Mouse (Mus musculus) hindbrain, postnatal 0 days (tissue): ENCODE measurements around the gene Ins2. TPM values are rescaled to one million over a fixed set of nuclear protein-coding genes. Genes with fewer than 3 reads are reported as not detected.

ENCODE experiments used
- ATAC-seq: fragments of 200-750 bp; cut with Nextera tagmentation; 2 replicates; pipeline ENCODE4 v1.8.0; 2017; ENCODE audit warnings: mild to moderate bottlenecking, moderate TSS enrichment, moderate library complexity
- DNase-seq: peaks from one replicate; pipeline ENCODE4 v3.0.0-alpha.2; 2015; ENCODE audit warnings: low spot score
- H3K27ac ChIP-seq: fragments of 300-500 bp; sonication (generic); 2 replicates; pipeline ENCODE4 v1.5.1; 2014; ENCODE audit warnings: mild to moderate bottlenecking
- H3K27me3 ChIP-seq: fragments of 300-500 bp; sonication (generic); 2 replicates; pipeline ENCODE4 v1.6.1; 2014; ENCODE audit warnings: low read length, mixed read lengths; ENCODE audit not compliant: insufficient read depth
- H3K36me3 ChIP-seq: fragments of 300-500 bp; sonication (generic); 2 replicates; pipeline ENCODE4 v1.6.1; 2014; ENCODE audit warnings: low read length, mixed read lengths; ENCODE audit not compliant: insufficient read depth
- H3K4me1 ChIP-seq: fragments of 300-500 bp; sonication (generic); 2 replicates; pipeline ENCODE4 v1.6.1; 2014; ENCODE audit warnings: antibody characterized with exemption, low read length, mixed read lengths; ENCODE audit not compliant: insufficient read depth
- H3K4me2 ChIP-seq: fragments of 300-500 bp; sonication (generic); 2 replicates; pipeline ENCODE4 v1.6.1; 2014; ENCODE audit warnings: low read depth, mild to moderate bottlenecking, low read length, moderate library complexity, mixed read lengths
- H3K4me3 ChIP-seq: fragments of 300-500 bp; sonication (generic); 2 replicates; pipeline ENCODE4 v1.5.1; 2014; ENCODE audit warnings: low read length
- H3K9ac ChIP-seq: fragments of 300-500 bp; sonication (generic); replicated peaks from 2 replicates; pipeline ENCODE4 v1.6.1; 2014; ENCODE audit warnings: mild to moderate bottlenecking, low read length, moderate library complexity, mixed read lengths
- H3K9me3 ChIP-seq: fragments of 300-500 bp; sonication (generic); 2 replicates; pipeline ENCODE4 v1.6.1; 2016; ENCODE audit warnings: low read length, mixed read lengths
- CTCF ChIP-seq: IDR thresholded peaks from 2 replicates; pipeline ENCODE4 v1.5.1; 2016; ENCODE audit warnings: antibody characterized with exemption, control low read depth, low read depth
- WGBS: fragments of 180-500 bp; shearing (Covaris S2); extraction: QIAGEN DNeasy Blood & Tissue Kit; methylation state at CpG from one replicate; pipeline ENCODE4 v1.1.7; 2014; 5-methylcytosine and 5-hydroxymethylcytosine counted together
- polyA plus RNA-seq: library from polyadenylated mRNA; unstranded; fragments of >200 nt; fragmentation: Nextera tagmentation; extraction: Ambion mirVana; gene quantifications from 2 replicates; pipeline ENCODE4 v1.2.1, GENCODE M21; 2015
- total RNA-seq: library from RNA; depleted of rRNA; stranded (reverse); fragments of >200 nt; gene quantifications from 2 replicates; pipeline ENCODE4 v1.2.3, GENCODE M21; 2014

The Ins2 gene
- total and polyA plus RNA-seq, 2 experiments from 2014 or later: 2.7 TPM; not detected in 1

GRCm38 (mm10) chr7:142665364-142665763, 77.8 kb downstream of the Ins2 start:
- ATAC-seq (no peak), DNase-seq (no peak)
- H3K4me3 ChIP-seq: no peak overlapping the region
- H3K4me2 ChIP-seq: no peak overlapping the region
- TF ChIP-seq CTCF: no peak
- H3K9ac ChIP-seq: no peak overlapping the region
- no peaks in the 10 kb centered on the region for H3K36me3 ChIP-seq
- peaks cover 48% of the 10 kb centered on the region for H3K27me3 ChIP-seq
- no peak overlapping the region for H3K27ac ChIP-seq
- no peaks in the 10 kb centered on the region for H3K9me3 ChIP-seq
- WGBS: 60% methylated on average over 5 of the region's 5 CpGs
- H3K4me1 ChIP-seq: 0 out of 2 replicates have a peak, but pooled peaks cover 2% of the 10 kb centered on the region

GRCm38 (mm10) chr7:142664465-142665029, 78.6 kb downstream of the Ins2 start:
- WGBS: 12% methylated on average over 9 of the region's 9 CpGs
- DNase-seq (no peak), ATAC-seq (peak; percentile 24; the same call in 1 of the 2 replicates)
- H3K4me3 ChIP-seq: no peak overlapping the region
- TF ChIP-seq CTCF: no peak
- 0 out of 2 replicates have a peak, but pooled peaks cover 5% of the 10 kb centered on the region for H3K4me1 ChIP-seq
- no peaks in the 10 kb centered on the region for H3K36me3 ChIP-seq
- peaks cover 56% of the 10 kb centered on the region for H3K27me3 ChIP-seq
- H3K4me2 ChIP-seq: no peak overlapping the region
- H3K27ac ChIP-seq: no peak overlapping the region
- H3K9me3 ChIP-seq: no peaks in the 10 kb centered on the region
- H3K9ac ChIP-seq: no peak overlapping the region

- 0 out of 2 replicates have a peak, but pooled peaks have one; percentile 25 for ATAC-seq
- Histone ChIP-seq H3K4me2 (peak overlapping the region; percentile 33), H3K9ac (no peak overlapping the region), H3K4me1 (0 out of 2 replicates have a peak, but pooled peaks cover 5% of the 10 kb centered on the region), H3K27ac (no peak overlapping the region), H3K27me3 (peaks cover 60% of the 10 kb centered on the region), H3K9me3 (no peaks in the 10 kb centered on the region), H3K36me3 (no peaks in the 10 kb centered on the region), H3K4me3 (peak overlapping the region; percentile 14)
- no peak for TF ChIP-seq CTCF
- under 1% methylated on average over 52 of the region's 53 CpGs for WGBS
- no peak for DNase-seq
Measured at GRCm38 (mm10) chr7:142663931-142664421, 79.2 kb downstream of the Ins2 start.

- DNase-seq: no peak
- no peak overlapping the region for H3K9ac ChIP-seq
- no peaks in the 10 kb centered on the region for H3K36me3 ChIP-seq
- ATAC-seq: no peak
- H3K9me3 ChIP-seq: no peaks in the 10 kb centered on the region
- no peak overlapping the region for H3K27ac ChIP-seq
- 18% methylated on average over 5 of the region's 5 CpGs for WGBS
- H3K4me3 ChIP-seq: no peak overlapping the region
- H3K4me2 ChIP-seq: no peak overlapping the region
- TF ChIP-seq CTCF: no peak
- 0 out of 2 replicates have a peak, but pooled peaks cover 5% of the 10 kb centered on the region for H3K4me1 ChIP-seq
- H3K27me3 ChIP-seq: peaks cover 67% of the 10 kb centered on the region
Measured at GRCm38 (mm10) chr7:142663151-142663550, 80.0 kb downstream of the Ins2 start.

- Histone ChIP-seq H3K4me1 (0 out of 2 replicates have a peak, but pooled peaks cover 5% of the 10 kb centered on the region), H3K9me3 (no peaks in the 10 kb centered on the region), H3K9ac (no peak overlapping the region), H3K4me2 (no peak overlapping the region), H3K27ac (no peak overlapping the region), H3K4me3 (no peak overlapping the region), H3K36me3 (no peaks in the 10 kb centered on the region), H3K27me3 (peaks cover 81% of the 10 kb centered on the region)
- ATAC-seq (no peak), DNase-seq (no peak)
- no peak for TF ChIP-seq CTCF
Measured at GRCm38 (mm10) chr7:142661811-142662210, 81.4 kb downstream of the Ins2 start.

GRCm38 (mm10) chr7:142661046-142661445, 82.1 kb downstream of the Ins2 start:
- no peak overlapping the region; the same call in 1 of the 2 replicates for H3K9ac ChIP-seq
- DNase-seq (no peak), ATAC-seq (no peak)
- TF ChIP-seq CTCF: no peak
- H3K4me2 ChIP-seq: peak overlapping the region; percentile 47; the same call in 1 of the 2 replicates
- peak overlapping the region; percentile 25 for H3K4me3 ChIP-seq
- 0 out of 2 replicates have a peak, but pooled peaks cover 5% of the 10 kb centered on the region for H3K4me1 ChIP-seq
- 4% methylated on average over 25 of the region's 25 CpGs for WGBS
- no peaks in the 10 kb centered on the region for H3K9me3 ChIP-seq
- H3K27me3 ChIP-seq: peaks cover 81% of the 10 kb centered on the region
- no peak overlapping the region for H3K27ac ChIP-seq
- H3K36me3 ChIP-seq: no peaks in the 10 kb centered on the region

- Histone ChIP-seq H3K36me3 (no peaks in the 10 kb centered on the region), H3K4me1 (0 out of 2 replicates have a peak, but pooled peaks cover 5% of the 10 kb centered on the region), H3K27ac (no peak overlapping the region), H3K9me3 (no peaks in the 10 kb centered on the region), H3K4me3 (peak overlapping the region; percentile 25), H3K9ac (no peak overlapping the region; the same call in 1 of the 2 replicates), H3K4me2 (peak overlapping the region; percentile 47; the same call in 1 of the 2 replicates), H3K27me3 (peaks cover 82% of the 10 kb centered on the region)
- ATAC-seq: no peak
- under 1% methylated on average over 29 of the region's 29 CpGs for WGBS
- no peak for TF ChIP-seq CTCF
- no peak for DNase-seq
Measured at GRCm38 (mm10) chr7:142660651-142660945, 82.6 kb downstream of the Ins2 start.
